Mouse (Mus musculus) kidney, adult 9 months (tissue): ENCODE data around the gene Polr2l.

Experiments
- DNase-seq: peaks from one replicate; pipeline ENCODE4 v3.0.0; 2022

Gene Polr2l

GRCm38 (mm10) chr7:141467230-141468030, 7.5 kb downstream of the Polr2l start, which contains the start of gene Cd151:
Gene Cd151 (plus strand): TSS chr7:141467392.
- peak; percentile 94 for DNase-seq

GRCm38 (mm10) chr7:141466607-141467148, 8.3 kb downstream of the Polr2l start:
- DNase-seq = no peak

GRCm38 (mm10) chr7:141466045-141466394, 8.9 kb downstream of the Polr2l start:
- DNase-seq = no peak

- no peak for DNase-seq
Observed at GRCm38 (mm10) chr7:141465388-141466044, 9.4 kb downstream of the Polr2l start.

GRCm38 (mm10) chr7:141464603-141465201, 10.2 kb downstream of the Polr2l start:
- peak; percentile 69 for DNase-seq

- peak; percentile 81 for DNase-seq
Observed at GRCm38 (mm10) chr7:141463824-141464602, 10.9 kb downstream of the Polr2l start.

- peak; percentile 88 for DNase-seq
Observed at GRCm38 (mm10) chr7:141462333-141462821, 12.6 kb downstream of the Polr2l start.

GRCm38 (mm10) chr7:141461521-141462332, 13.2 kb downstream of the Polr2l start:
- DNase-seq = no peak

GRCm38 (mm10) chr7:141460391-141461113, 14.4 kb downstream of the Polr2l start, which contains the start of gene Cracr2b:
Gene Cracr2b (plus strand): TSS chr7:141461094.
- no peak for DNase-seq

GRCm38 (mm10) chr7:141460001-141460390, 14.9 kb downstream of the Polr2l start:
- DNase-seq = no peak

- DNase-seq = no peak
Observed at GRCm38 (mm10) chr7:141459301-141459711, 15.6 kb downstream of the Polr2l start.

- no peak for DNase-seq
Observed at GRCm38 (mm10) chr7:141458661-141459060, 16.3 kb downstream of the Polr2l start.

- peak; percentile 72 for DNase-seq
Observed at GRCm38 (mm10) chr7:141457986-141458660, 16.8 kb downstream of the Polr2l start.

GRCm38 (mm10) chr7:141457236-141457635, 17.7 kb downstream of the Polr2l start:
- DNase-seq = no peak

- no peak for DNase-seq
Observed at GRCm38 (mm10) chr7:141456739-141457138, 18.2 kb downstream of the Polr2l start.

GRCm38 (mm10) chr7:141455610-141456314, 19.2 kb downstream of the Polr2l start:
- peak; percentile 95 for DNase-seq

- DNase-seq = peak; percentile 96
Observed at GRCm38 (mm10) chr7:141454967-141455551, 19.9 kb downstream of the Polr2l start, which contains the start of gene Pnpla2. Gene Pnpla2 (plus strand): TSS chr7:141455198.

GRCm38 (mm10) chr7:141453636-141454035, 21.3 kb downstream of the Polr2l start:
- no peak for DNase-seq

GRCm38 (mm10) chr7:141451928-141452327, 23.0 kb downstream of the Polr2l start:
- no peak for DNase-seq
